Mouse (Mus musculus) layer of hippocampus, postnatal 10 days (tissue): ENCODE results near the gene Agr2. TPM values are rescaled to one million over a fixed set of nuclear protein-coding genes. Genes with fewer than 3 reads are reported as not detected.

Experiments
- total RNA-seq, 2 experiments: library from RNA; stranded (reverse); gene quantifications; 2 replicates each; pipeline ENCODE4 v1.2.3; 2021

Gene Agr2
- total RNA-seq, 2 experiments from 2014 or later = not detected

Other genes starting within 250 kb of the Agr2 start
- not detected for gene Agr3, start 67.3 kb upstream of the Agr2 start, total RNA-seq
- 100 to 1,000 TPM; 297 to 309 TPM for gene Tspan13, start 49.6 kb downstream of the Agr2 start, total RNA-seq
- gene Ankmy2, start 164.2 kb downstream of the Agr2 start, total RNA-seq = 10 to 100 TPM; 53.7 to 55.5 TPM
- gene Bzw2, start 165.2 kb downstream of the Agr2 start, total RNA-seq = 100 to 1,000 TPM; 140 to 147 TPM